Mouse (Mus musculus) CH12.LX (cell line): Measurements from ENCODE around the gene Aldh8a1. TPM values are rescaled to one million over a fixed set of nuclear protein-coding genes. Genes with fewer than 3 reads are reported as not detected.

ENCODE experiments used
- DNase-seq: peaks from one replicate; pipeline ENCODE4 v3.0.0-alpha.2; 2013; ENCODE audit errors: extremely low read depth
- H3K27ac ChIP-seq: 2 replicates; pipeline ENCODE4 v1.5.1; 2012; ENCODE audit warnings: low read depth, mild to moderate bottlenecking, control low read depth, moderate library complexity; ENCODE audit not compliant: insufficient read depth
- H3K27me3 ChIP-seq: replicated peaks from 2 replicates; pipeline ENCODE3; 2012; ENCODE audit warnings: inconsistent platforms
- H3K36me3 ChIP-seq, 2 experiments: replicated peaks in 1 of 2; 2 replicates each; pipeline versions ENCODE3 to v1.6.1; 2012; ENCODE audit warnings: inconsistent platforms in 1 of 2, low read length in 1 of 2, mild to moderate bottlenecking in 1 of 2, mixed read lengths in 1 of 2, moderate library complexity in 1 of 2; ENCODE audit not compliant: control insufficient read depth in 1 of 2, insufficient read depth in 1 of 2
- H3K4me1 ChIP-seq, 2 experiments: 2 replicates each; pipeline ENCODE4 v1.6.1; 2012; ENCODE audit warnings: inconsistent platforms in 1 of 2, moderate library complexity in 1 of 2; ENCODE audit not compliant: insufficient read depth in 2 of 2, control insufficient read depth in 1 of 2
- H3K4me2 ChIP-seq: 2 replicates; pipeline ENCODE4 v1.6.1; 2012; ENCODE audit warnings: low read depth, mild to moderate bottlenecking, control low read depth; ENCODE audit not compliant: poor library complexity, insufficient read depth, severe bottlenecking
- H3K4me3 ChIP-seq, 3 experiments: fragments of 150-350 bp in 1 of 3; sonication (generic) in 1 of 3; replicated peaks in 1 of 3; 2 replicates each; pipeline versions ENCODE3 to v1.5.1; 2011 to 2012; ENCODE audit warnings: low read depth in 2 of 3, low read length in 2 of 3, mild to moderate bottlenecking in 2 of 3, moderate library complexity in 2 of 3, control low read depth in 1 of 3, improper control_type of control experiment in 1 of 3, inconsistent platforms in 1 of 3, mixed read lengths in 1 of 3; ENCODE audit not compliant: poor library complexity in 1 of 3
- H3K79me2 ChIP-seq: replicated peaks from 2 replicates; pipeline ENCODE4 v1.6.1; 2012; ENCODE audit warnings: mild to moderate bottlenecking, moderate library complexity; ENCODE audit not compliant: control insufficient read depth, poor library complexity, insufficient read depth, severe bottlenecking; ENCODE audit errors: extremely low read depth
- H3K9ac ChIP-seq: 2 replicates; pipeline ENCODE4 v1.6.1; 2012; ENCODE audit warnings: low read depth, mild to moderate bottlenecking, control low read depth, moderate library complexity; ENCODE audit not compliant: insufficient read depth
- H3K9me3 ChIP-seq: replicated peaks from 2 replicates; pipeline ENCODE3; 2012; ENCODE audit warnings: low read length, inconsistent platforms, mixed read lengths
- BHLHE40 ChIP-seq: IDR thresholded peaks from 2 replicates; pipeline ENCODE4 v1.6.1; 2011; ENCODE audit warnings: mild to moderate bottlenecking, low read depth, low read length, improper control_type of control experiment
- CHD2 ChIP-seq: IDR thresholded peaks from 2 replicates; pipeline ENCODE4 v1.6.1; 2011; ENCODE audit warnings: low read length, improper control_type of control experiment
- CTCF ChIP-seq, 2 experiments: IDR thresholded peaks in 1 of 2; conservative IDR thresholded peaks in 1 of 2; 2 replicates each; pipeline ENCODE4 v1.5.1; 2011 to 2012; ENCODE audit warnings: low read depth in 2 of 2, low read length in 2 of 2, improper control_type of control experiment in 1 of 2, inconsistent platforms in 1 of 2, mild to moderate bottlenecking in 1 of 2, moderate library complexity in 1 of 2
- ELF1 ChIP-seq: IDR thresholded peaks from 2 replicates; pipeline ENCODE4 v1.6.1; 2014; ENCODE audit warnings: low read depth, mild to moderate bottlenecking, inconsistent platforms, low read length, improper control_type of control experiment
- EP300 ChIP-seq: IDR thresholded peaks from 2 replicates; pipeline ENCODE4 v1.6.1; 2011; ENCODE audit warnings: low read length, improper control_type of control experiment
- ETS1 ChIP-seq: conservative IDR thresholded peaks from 2 replicates; pipeline ENCODE4 v1.6.1; 2012; ENCODE audit warnings: low read depth, mild to moderate bottlenecking, inconsistent platforms, low read length, improper control_type of control experiment, moderate library complexity
- GABPA ChIP-seq: IDR thresholded peaks from 2 replicates; pipeline ENCODE4 v1.6.1; 2012; ENCODE audit warnings: low read depth, low read length, improper control_type of control experiment, inconsistent platforms; ENCODE audit not compliant: insufficient replicate concordance
- HCFC1 ChIP-seq: IDR thresholded peaks from 2 replicates; pipeline ENCODE4 v1.6.1; 2012; ENCODE audit warnings: low read depth, mild to moderate bottlenecking, inconsistent platforms, low read length, improper control_type of control experiment
- IRF4 ChIP-seq: IDR thresholded peaks from 2 replicates; pipeline ENCODE4 v1.6.1; 2014; ENCODE audit warnings: low read depth, mild to moderate bottlenecking, inconsistent platforms, low read length, improper control_type of control experiment
- MEF2A ChIP-seq: IDR thresholded peaks from 2 replicates; pipeline ENCODE4 v1.6.1; 2014; ENCODE audit warnings: low read depth, mild to moderate bottlenecking, inconsistent platforms, low read length, improper control_type of control experiment, borderline replicate concordance
- MXI1 ChIP-seq: IDR thresholded peaks from 2 replicates; pipeline ENCODE4 v1.6.1; 2011; ENCODE audit warnings: mild to moderate bottlenecking, low read depth, low read length, improper control_type of control experiment
- MYC ChIP-seq: IDR thresholded peaks from 2 replicates; pipeline ENCODE4 v1.6.1; 2011; ENCODE audit warnings: low read depth, mild to moderate bottlenecking, improper control_type of control experiment, low read length
- RAD21 ChIP-seq: IDR thresholded peaks from 2 replicates; pipeline ENCODE4 v1.6.1; 2011; ENCODE audit warnings: low read depth, mild to moderate bottlenecking, low read length, improper control_type of control experiment, moderate library complexity
- SIN3A ChIP-seq: IDR thresholded peaks from 2 replicates; pipeline ENCODE4 v1.6.1; 2012; ENCODE audit warnings: low read length, improper control_type of control experiment, inconsistent platforms
- SMC3 ChIP-seq: IDR thresholded peaks from 2 replicates; pipeline ENCODE4 v1.6.1; 2011; ENCODE audit warnings: low read depth, low read length, improper control_type of control experiment
- TCF12 ChIP-seq: IDR thresholded peaks from 2 replicates; pipeline ENCODE4 v1.6.1; 2014; ENCODE audit warnings: low read depth, mild to moderate bottlenecking, inconsistent platforms, low read length, improper control_type of control experiment
- USF1 ChIP-seq: IDR thresholded peaks from 2 replicates; pipeline ENCODE4 v1.6.1; 2014; ENCODE audit warnings: low read depth, mild to moderate bottlenecking, inconsistent platforms, low read length, improper control_type of control experiment
- dilution Hi-C: fragments of 300-500 bp; cut with MboI; formaldehyde crosslinking; loops from 2 replicates; pipeline ENCODE4 v1.14.3; 2020; ENCODE audit warnings: low sequenced_read_pairs; ENCODE audit not compliant: extremely low pct_unique_long_range_greater_than_20kb, extremely low pct_ligation_motif_present
- in situ Hi-C: fragments of 300-500 bp; cut with MboI; formaldehyde crosslinking; loops from 3 replicates; pipeline ENCODE4 v1.14.3; 2019; ENCODE audit warnings: low sequenced_read_pairs, low pct_ligation_motif_present, low pct_unique_long_range_greater_than_20kb, mixed read lengths
- polyA plus RNA-seq: library from polyadenylated mRNA; unstranded; fragments of >175 nt; gene quantifications from 2 replicates; pipeline ENCODE4 v1.2.1, GENCODE M21; 2012; ENCODE audit warnings: low read depth; ENCODE audit not compliant: insufficient read length
- total RNA-seq, 2 experiments: library from RNA; depleted of rRNA; stranded (reverse); fragments of 300-350 nt in 1 of 2; fragments of >200 nt in 1 of 2; gene quantifications; 2 replicates each; pipeline ENCODE4 v1.2.3; 2012 to 2014

The Aldh8a1 gene
- total and polyA plus RNA-seq, 3 experiments, result 0.08 to 0.11 TPM; not detected in 1

GRCm38 (mm10) chr10:21337191-21337590 lies 39.9 kb upstream of the Aldh8a1 start:
- dilution Hi-C loops (no loop called here), in situ Hi-C loops (no loop called here)
- Histone ChIP-seq H3K79me2 (no peaks in the 10 kb centered on the region), H3K4me1 (peaks cover 0 to 4% of the 10 kb centered on the region in 2 experiments; a peak in 1 of 4 replicates), H3K4me2 (no peak overlapping the region), H3K9ac (no peak overlapping the region), H3K27ac (no peak overlapping the region), H3K36me3 (peaks cover 57 to 95% of the 10 kb centered on the region in 2 experiments), H3K9me3 (peaks cover 12% of the 10 kb centered on the region), H3K4me3 (no peak overlapping the region), H3K27me3 (no peaks in the 10 kb centered on the region)
- TF ChIP-seq HCFC1 (no peak), SMC3 (peak; percentile 51), CTCF (conservative IDR thresholded peaks at IDR 0.05 in 1 of 2, IDR thresholded peaks at IDR 0.05 in 1 of 2; ENCODE audit: low read depth in 2 of 2, low read length in 2 of 2) (peak; percentile 49 to 64), TCF12 (no peak), BHLHE40 (no peak), SIN3A (no peak), USF1 (no peak), RAD21 (peak; percentile 58), ELF1 (no peak), MYC (no peak)
- peak; percentile 35 for DNase-seq

GRCm38 (mm10) chr10:21341706-21342105 lies 35.4 kb upstream of the Aldh8a1 start:
- no peak overlapping the region for H3K4me2 ChIP-seq
- H3K79me2 ChIP-seq, result no peaks in the 10 kb centered on the region
- H3K9me3 ChIP-seq, result peaks cover 5% of the 10 kb centered on the region
- H3K9ac ChIP-seq, result no peak overlapping the region
- no peak for TF ChIP-seq IRF4
- TF ChIP-seq SIN3A, result no peak
- no peak for TF ChIP-seq MEF2A
- no peak for TF ChIP-seq GABPA
- TF ChIP-seq ETS1, result no peak
- TF ChIP-seq CHD2, result no peak
- TF ChIP-seq MXI1, result no peak
- TF ChIP-seq ELF1, result no peak
- TF ChIP-seq EP300, result no peak
- no peak for TF ChIP-seq CTCF (conservative IDR thresholded peaks at IDR 0.05 in 1 of 2, IDR thresholded peaks at IDR 0.05 in 1 of 2; ENCODE audit: low read depth in 2 of 2, low read length in 2 of 2)
- H3K4me3 ChIP-seq, result no peak overlapping the region
- DNase-seq, result no peak
- no peaks in the 10 kb centered on the region; a peak in 1 of 4 replicates for H3K4me1 ChIP-seq
- dilution Hi-C loops, result no loop called here
- in situ Hi-C loops, result no loop called here
- H3K27ac ChIP-seq, result no peak overlapping the region
- no peaks in the 10 kb centered on the region for H3K27me3 ChIP-seq
- peaks cover 62 to 91% of the 10 kb centered on the region in 2 experiments for H3K36me3 ChIP-seq
